ENCODE assay signal across 10 mouse cellular contexts in the genomic region with DNA sequence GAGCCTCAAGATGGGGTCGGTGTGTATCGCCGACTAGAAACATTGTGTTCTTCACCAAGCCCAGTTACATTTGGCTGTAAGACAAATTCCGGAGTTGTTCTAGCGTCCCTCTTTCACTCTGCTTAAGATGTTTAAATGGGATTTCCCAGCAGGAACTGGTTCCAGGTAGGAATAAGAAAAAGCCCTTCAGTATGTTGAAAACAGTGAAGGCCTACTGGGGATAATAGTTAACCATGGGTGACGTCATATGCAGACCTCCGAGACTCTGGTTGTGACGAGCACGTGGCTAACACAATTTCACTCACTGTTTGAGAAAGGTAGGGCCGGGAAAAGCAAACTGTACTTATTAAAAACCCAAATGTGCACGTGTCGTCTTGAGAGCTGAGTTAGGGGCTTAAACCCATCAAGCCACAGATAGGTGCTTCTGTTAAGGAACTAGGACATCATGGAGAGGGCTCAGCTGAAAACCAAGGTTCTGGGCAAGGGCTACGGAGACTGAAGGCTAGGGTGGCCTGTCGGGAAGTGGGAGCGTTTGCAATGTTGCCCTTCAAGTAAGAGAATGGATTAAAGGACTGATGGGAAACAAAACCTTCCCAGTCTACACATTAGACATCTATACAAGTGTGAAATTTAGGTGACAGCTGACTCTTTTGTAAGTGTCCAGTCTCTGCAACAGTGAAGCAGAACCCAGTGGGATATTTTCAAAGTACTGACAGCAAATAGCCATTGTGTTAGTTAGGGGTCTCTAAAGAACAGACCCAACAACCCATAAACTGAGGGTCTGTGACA. TPM values are rescaled to one million over a fixed set of nuclear protein-coding genes. Genes with fewer than 3 reads are reported as not detected.
A peak's percentile ranks its signal among the peaks of the same experiment; 100 is the strongest.
DNase-seq lines count a peak whose midpoint lies in the region; ATAC-seq and TF ChIP-seq lines count a peak whose summit lies in the region.
"Had no signal": no experiment of that assay in that cellular context is flagged by ENCODE, and none has a peak within 500 bp of the region (broad histone marks: within the 10 kb centered on the region; RNA-seq: fewer than 3 reads in every experiment).

No protein-coding gene starts in this region.

- peak overlapping the region; percentile 76 for H3K4me2 ChIP-seq in forebrain, embryonic 11.5 days (ENCODE audit: low read depth, low read length, severe bottlenecking)
- H3K4me2 ChIP-seq in hindbrain, embryonic 14.5 days (replicated peaks), result peak overlapping the region; percentile 69
- peak overlapping the region; percentile 66 for H3K4me2 ChIP-seq in midbrain, embryonic 15.5 days

- 39% methylated on average over 15 of the region's 15 CpGs for WGBS in forebrain, embryonic 11.5 days
- 14% methylated on average over 15 of the region's 15 CpGs for WGBS in hindbrain, embryonic 14.5 days
- WGBS in midbrain, embryonic 15.5 days, result 11% methylated on average over 15 of the region's 15 CpGs
- WGBS in thymus, adult 2 months, result 63% methylated on average over 15 of the region's 15 CpGs

- H3K9me3 ChIP-seq in forebrain, embryonic 11.5 days (ENCODE audit: control insufficient read depth, low read length), result no peaks in the 10 kb centered on the region
- no peaks in the 10 kb centered on the region for H3K9me3 ChIP-seq in hindbrain, embryonic 14.5 days (ENCODE audit: control insufficient read depth, low read length)
- H3K9me3 ChIP-seq in midbrain, embryonic 15.5 days, result no peaks in the 10 kb centered on the region
- H3K9me3 ChIP-seq: G1E had no signal

- no peaks in the 10 kb centered on the region for H3K36me3 ChIP-seq in forebrain, embryonic 11.5 days (ENCODE audit: control insufficient read depth, insufficient read depth, low read length)
- no peaks in the 10 kb centered on the region for H3K36me3 ChIP-seq in hindbrain, embryonic 14.5 days (replicated peaks; ENCODE audit: control insufficient read depth, insufficient read depth)
- H3K36me3 ChIP-seq in midbrain, embryonic 15.5 days (replicated peaks), result no peaks in the 10 kb centered on the region
- H3K36me3 ChIP-seq in thymus, adult 2 months (ENCODE audit: control insufficient read depth, insufficient read depth, low read length), result no peaks in the 10 kb centered on the region
- H3K36me3 ChIP-seq: G1E had no signal

- no peak for TF ChIP-seq CTCF in layer of hippocampus, adult 2 months (conservative IDR thresholded peaks at IDR 0.05)
- TF ChIP-seq CTCF in thymus, adult 2 months (IDR thresholded peaks at IDR 0.05; ENCODE audit: borderline replicate concordance, control insufficient read depth, extremely low read depth, insufficient read depth, low read length, poor library complexity), result no peak

- peak overlapping the region; percentile 68 for H3K4me3 ChIP-seq in layer of hippocampus, adult 2 months
- no peak overlapping the region for H3K4me3 ChIP-seq in forebrain, embryonic 11.5 days (ENCODE audit: low read depth, low read length)
- peak overlapping the region; percentile 38 for H3K4me3 ChIP-seq in hindbrain, embryonic 14.5 days (replicated peaks; ENCODE audit: low read length)
- peak overlapping the region; percentile 48 for H3K4me3 ChIP-seq in midbrain, embryonic 15.5 days
- H3K4me3 ChIP-seq in thymus, adult 2 months (ENCODE audit: control insufficient read depth, insufficient read depth, low read length), result no peak overlapping the region

- no peak overlapping the region for H3K9ac ChIP-seq in forebrain, embryonic 11.5 days (ENCODE audit: low read length)
- 0 out of 2 replicates have a peak overlapping the region, but pooled peaks have one; percentile 72 for H3K9ac ChIP-seq in hindbrain, embryonic 14.5 days
- H3K9ac ChIP-seq in midbrain, embryonic 15.5 days, result peak overlapping the region; percentile 25; the same call in 1 of the 2 replicates

- H3K27me3 ChIP-seq in forebrain, embryonic 11.5 days (ENCODE audit: control insufficient read depth, insufficient read depth, low read length), result no peaks in the 10 kb centered on the region; the same call in 1 of the 2 replicates
- H3K27me3 ChIP-seq in hindbrain, embryonic 14.5 days (ENCODE audit: control insufficient read depth, insufficient read depth, low read length), result no peaks in the 10 kb centered on the region
- no peaks in the 10 kb centered on the region for H3K27me3 ChIP-seq in midbrain, embryonic 15.5 days (replicated peaks)
- peaks cover 8% of the 10 kb centered on the region; the same call in 1 of the 2 replicates for H3K27me3 ChIP-seq in thymus, adult 2 months (ENCODE audit: control insufficient read depth, insufficient read depth, low read length)

- peaks cover 2% of the 10 kb centered on the region; the same call in 1 of the 2 replicates for H3K4me1 ChIP-seq in forebrain, embryonic 11.5 days (replicated peaks; ENCODE audit: control insufficient read depth, insufficient read depth, low read length)
- peaks cover 29% of the 10 kb centered on the region for H3K4me1 ChIP-seq in hindbrain, embryonic 14.5 days (replicated peaks; ENCODE audit: control insufficient read depth, insufficient read depth, low read length)
- peaks cover 47% of the 10 kb centered on the region for H3K4me1 ChIP-seq in midbrain, embryonic 15.5 days
- H3K4me1 ChIP-seq in thymus, adult 2 months (replicated peaks; ENCODE audit: control insufficient read depth, insufficient read depth, low read length), result peaks cover 13% of the 10 kb centered on the region

- peak; percentile 9; the same call in 1 of the 2 replicates for ATAC-seq in forebrain, embryonic 11.5 days (replicated peaks; ENCODE audit: low FRiP score)
- ATAC-seq in hindbrain, embryonic 14.5 days (ENCODE audit: low FRiP score), result peak; percentile 7; the same call in 1 of the 2 replicates
- ATAC-seq in midbrain, embryonic 15.5 days (replicated peaks), result peak; percentile 30

- H3K27ac ChIP-seq in layer of hippocampus, adult 2 months, result peak overlapping the region; percentile 89
- no peak overlapping the region for H3K27ac ChIP-seq in forebrain, embryonic 11.5 days (ENCODE audit: low read depth, low read length)
- H3K27ac ChIP-seq in hindbrain, embryonic 14.5 days, result peak overlapping the region; percentile 86
- H3K27ac ChIP-seq in midbrain, embryonic 15.5 days, result peak overlapping the region; percentile 83
- H3K27ac ChIP-seq in thymus, adult 2 months (ENCODE audit: control insufficient read depth, insufficient read depth, low read length), result no peak overlapping the region

- TF ChIP-seq POLR2A in thymus, adult 2 months (IDR thresholded peaks at IDR 0.05; ENCODE audit: control insufficient read depth, extremely low read depth, insufficient read depth, low read length, poor library complexity), result no peak

- no peak for DNase-seq in layer of hippocampus, adult 2 months (ENCODE audit: low spot score in 2 of 2)
- DNase-seq in layer of hippocampus, adult 8-10 months (ENCODE audit: low spot score in 2 of 2), result no peak
- DNase-seq in forebrain, embryonic 11.5 days (ENCODE audit: low spot score), result no peak
- peak; percentile 50 for DNase-seq in hindbrain, embryonic 14.5 days (ENCODE audit: low spot score)
- DNase-seq in ovary, postnatal 36 days (ENCODE audit: low spot score), result no peak
- no peak for DNase-seq in urinary bladder, adult 2 months (ENCODE audit: low spot score)
- DNase-seq in thymus, adult 2 months, result no peak
- DNase-seq: gastrocnemius, postnatal 14 days had no signal

RNA-seq across cellular contexts. Expression of a gene that starts 0.8 kb away (rescaled TPM):
- 100 to 1,000 TPM; 409 to 447 TPM for total RNA-seq in layer of hippocampus, adult 2 months (2021)
- total RNA-seq in layer of hippocampus, adult 8-10 months (2022), result 100 to 1,000 TPM; 369 to 408 (median 383) TPM
- 63.0 and 70.3 TPM in 2 replicates for polyA plus RNA-seq in forebrain, embryonic 11.5 days (2014; fragmentation: Nextera tagmentation; extraction: Ambion mirVana)
- polyA plus RNA-seq in hindbrain, embryonic 14.5 days (2014; fragmentation: Nextera tagmentation; extraction: Ambion mirVana), result 136 and 151 TPM in 2 replicates
- polyA plus RNA-seq in midbrain, embryonic 15.5 days (2015; fragmentation: Nextera tagmentation; extraction: Ambion mirVana), result 158 and 159 TPM in 2 replicates
- 6.6 and 8.9 TPM in 2 replicates for polyA plus RNA-seq in urinary bladder, adult 2 months (2012; rRNA removed)
- polyA plus RNA-seq in thymus, adult 2 months (2012; rRNA removed), result 2.9 and 4.2 TPM in 2 replicates
- polyA plus RNA-seq: G1E had no signal

Comparison
In these comparisons a context has a peak if more than half of its experiments do, and no peak if none do; other contexts are left out.
1. H3K27ac ChIP-seq: peak in layer of hippocampus, adult 2 months (single experiment), hindbrain, embryonic 14.5 days (single experiment) and midbrain, embryonic 15.5 days (single experiment); none in forebrain, embryonic 11.5 days (single experiment) and thymus, adult 2 months (single experiment).
2. H3K4me3 ChIP-seq: peak in layer of hippocampus, adult 2 months (single experiment), hindbrain, embryonic 14.5 days (single experiment) and midbrain, embryonic 15.5 days (single experiment); none in forebrain, embryonic 11.5 days (single experiment) and thymus, adult 2 months (single experiment).
3. Peak in every context shown above with its lines, with median percentiles within 50 percentile points of each other: ATAC-seq and H3K4me2 ChIP-seq.